Mouse (Mus musculus) embryonic facial prominence, embryonic 12.5 days (tissue): ENCODE measurements at regions not wholly inside any gene's neighbourhood (a gene's known extent, or its start where the extent isn't known, plus 50 kb on each side); places are given as distances from the start of the nearest gene placed in this dataset.
A peak's percentile ranks its signal among the peaks of the same experiment; 100 is the strongest.

Experiments
- ATAC-seq: fragments of 200-750 bp; cut with Nextera tagmentation; 2 replicates; pipeline ENCODE4 v1.8.0; 2017; ENCODE audit not compliant: insufficient number of reproducible peaks, insufficient read depth, low FRiP score, low TSS enrichment
- H3K27ac ChIP-seq: fragments of 300-500 bp; sonication (generic); 2 replicates; pipeline ENCODE4 v1.5.1; 2016; ENCODE audit warnings: mild to moderate bottlenecking
- H3K27me3 ChIP-seq: fragments of 300-500 bp; sonication (generic); 2 replicates; pipeline ENCODE4 v1.6.1; 2016; ENCODE audit warnings: mild to moderate bottlenecking, moderate library complexity
- H3K36me3 ChIP-seq: fragments of 300-500 bp; sonication (generic); 2 replicates; pipeline ENCODE4 v1.6.1; 2016; ENCODE audit warnings: mild to moderate bottlenecking
- H3K4me1 ChIP-seq: fragments of 300-500 bp; sonication (generic); 2 replicates; pipeline ENCODE4 v1.6.1; 2016
- H3K4me2 ChIP-seq: fragments of 300-500 bp; sonication (generic); replicated peaks from 2 replicates; pipeline ENCODE4 v1.6.1; 2016; ENCODE audit warnings: mild to moderate bottlenecking, moderate library complexity
- H3K4me3 ChIP-seq: fragments of 300-500 bp; sonication (generic); 2 replicates; pipeline ENCODE4 v1.5.1; 2016; ENCODE audit warnings: mild to moderate bottlenecking
- H3K9ac ChIP-seq: fragments of 300-500 bp; sonication (generic); 2 replicates; pipeline ENCODE4 v1.6.1; 2016; ENCODE audit warnings: mild to moderate bottlenecking, moderate library complexity
- H3K9me3 ChIP-seq: fragments of 300-500 bp; sonication (generic); 2 replicates; pipeline ENCODE4 v1.6.1; 2016; ENCODE audit warnings: mild to moderate bottlenecking, moderate library complexity
- WGBS: fragments of 180-500 bp; shearing (Covaris S2); methylation state at CpG from one replicate; pipeline ENCODE4 v1.1.7; 2016; 5-methylcytosine and 5-hydroxymethylcytosine counted together

DNA sequence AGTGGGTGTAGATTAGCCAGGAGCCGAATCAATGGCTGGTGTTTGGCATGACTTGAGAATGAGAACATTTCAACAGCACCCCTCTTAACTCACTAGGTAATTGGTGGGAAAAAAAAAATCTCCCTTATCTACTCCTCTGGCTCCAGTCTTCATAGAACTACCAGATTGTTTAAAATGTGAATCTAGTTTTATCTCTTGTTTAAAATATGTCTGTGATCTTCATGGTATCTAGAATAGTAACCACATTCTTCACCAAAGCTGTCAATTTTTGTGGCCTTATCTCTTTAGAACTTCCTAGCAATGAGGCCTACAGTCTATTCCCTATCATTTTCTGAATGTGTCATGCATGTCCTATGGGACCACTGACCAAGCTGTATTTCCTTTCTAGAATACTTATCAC, 134.4 kb upstream of the Atp2b1 start:
- WGBS, result 89% methylated on average over 1 of the region's 1 CpGs
- no peak overlapping the region for H3K27ac ChIP-seq
- no peak overlapping the region for H3K9ac ChIP-seq
- H3K36me3 ChIP-seq, result no peaks in the 10 kb centered on the region
- no peaks in the 10 kb centered on the region for H3K27me3 ChIP-seq
- no peak for ATAC-seq
- no peak overlapping the region for H3K4me3 ChIP-seq
- no peak overlapping the region for H3K4me2 ChIP-seq
- H3K9me3 ChIP-seq, result no peaks in the 10 kb centered on the region
- H3K4me1 ChIP-seq, result no peaks in the 10 kb centered on the region

DNA sequence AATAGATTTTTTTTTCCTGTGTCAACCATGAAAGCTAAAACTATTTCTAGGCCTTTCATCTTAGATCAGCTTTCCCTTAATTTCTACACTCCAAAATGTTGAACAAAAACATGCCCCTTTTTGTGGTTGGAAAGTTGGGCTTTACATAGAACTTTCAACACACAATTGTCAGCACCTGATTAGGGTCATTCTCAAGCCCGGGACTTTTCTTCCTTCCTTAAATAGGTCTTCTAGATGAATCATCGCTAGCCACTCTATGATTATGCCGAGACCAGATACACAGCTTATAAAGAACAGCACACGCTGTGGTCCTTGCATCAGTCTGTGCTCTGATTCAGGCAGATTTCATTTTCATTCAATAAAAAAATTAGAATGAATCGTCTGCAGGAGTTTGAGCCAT, 133.3 kb upstream of the Atp2b1 start:
- H3K27ac ChIP-seq, result no peak overlapping the region
- no peak overlapping the region for H3K4me3 ChIP-seq
- no peak overlapping the region for H3K4me2 ChIP-seq
- no peaks in the 10 kb centered on the region for H3K27me3 ChIP-seq
- H3K9me3 ChIP-seq, result no peaks in the 10 kb centered on the region
- H3K9ac ChIP-seq, result no peak overlapping the region
- no peaks in the 10 kb centered on the region for H3K4me1 ChIP-seq
- no peaks in the 10 kb centered on the region for H3K36me3 ChIP-seq
- ATAC-seq, result no peak
- WGBS, result 67% methylated on average over 5 of the region's 5 CpGs

DNA sequence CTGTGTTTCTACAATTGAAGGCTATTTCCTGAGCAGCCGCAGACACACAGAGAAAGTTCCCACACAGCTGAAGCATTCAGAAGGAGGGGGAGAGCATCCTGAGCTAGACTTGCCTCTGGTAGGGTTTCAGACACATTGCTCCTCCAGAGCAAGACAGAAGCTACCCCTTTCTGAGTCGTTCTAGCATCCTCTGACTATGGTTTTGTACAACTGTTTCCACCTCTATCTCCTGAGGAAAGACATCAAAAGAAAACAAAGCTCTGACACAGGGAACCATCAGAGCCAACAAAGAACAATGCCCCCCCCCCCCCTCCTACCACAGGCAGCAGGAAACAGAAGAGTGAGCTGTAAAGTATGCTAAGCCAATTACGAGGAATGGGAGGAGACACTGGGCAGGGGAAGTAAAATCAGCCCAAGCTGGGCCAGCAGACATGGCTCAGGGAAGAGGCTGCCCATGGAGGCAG, 132.3 kb upstream of the Atp2b1 start:
- WGBS, result 13% methylated on average over 3 of the region's 3 CpGs
- H3K27me3 ChIP-seq, result no peaks in the 10 kb centered on the region
- H3K9me3 ChIP-seq, result no peaks in the 10 kb centered on the region
- no peaks in the 10 kb centered on the region for H3K4me1 ChIP-seq
- H3K9ac ChIP-seq, result no peak overlapping the region
- H3K4me2 ChIP-seq, result no peak overlapping the region
- no peak overlapping the region for H3K4me3 ChIP-seq
- H3K36me3 ChIP-seq, result no peaks in the 10 kb centered on the region
- H3K27ac ChIP-seq, result no peak overlapping the region
- ATAC-seq, result 0 out of 2 replicates have a peak, but pooled peaks have one; percentile 6

DNA sequence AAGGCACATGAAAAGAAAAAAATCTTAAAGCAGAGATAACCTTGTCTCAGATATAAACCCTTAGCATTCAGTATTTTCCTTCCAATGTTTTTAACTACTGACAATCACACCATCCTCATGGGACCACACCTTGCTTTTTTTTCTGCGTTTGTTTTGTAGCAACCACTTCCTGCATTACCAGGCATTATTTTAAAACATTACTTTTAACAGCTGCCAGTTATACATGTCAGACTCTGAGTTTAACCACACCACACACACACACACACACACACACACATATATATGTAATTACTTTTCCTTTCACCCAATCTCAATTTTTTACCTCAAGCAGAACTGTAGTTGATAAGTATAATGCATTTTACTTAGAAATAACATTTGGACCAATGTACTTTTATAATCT, 128.8 kb upstream of the Atp2b1 start:
- H3K4me1 ChIP-seq, result no peaks in the 10 kb centered on the region
- no peak for ATAC-seq
- no peak overlapping the region for H3K4me2 ChIP-seq
- no peaks in the 10 kb centered on the region for H3K27me3 ChIP-seq
- H3K9ac ChIP-seq, result no peak overlapping the region
- no peaks in the 10 kb centered on the region for H3K36me3 ChIP-seq
- H3K4me3 ChIP-seq, result no peak overlapping the region
- H3K27ac ChIP-seq, result no peak overlapping the region
- H3K9me3 ChIP-seq, result no peaks in the 10 kb centered on the region
- WGBS, result 52% methylated on average over 1 of the region's 1 CpGs

DNA sequence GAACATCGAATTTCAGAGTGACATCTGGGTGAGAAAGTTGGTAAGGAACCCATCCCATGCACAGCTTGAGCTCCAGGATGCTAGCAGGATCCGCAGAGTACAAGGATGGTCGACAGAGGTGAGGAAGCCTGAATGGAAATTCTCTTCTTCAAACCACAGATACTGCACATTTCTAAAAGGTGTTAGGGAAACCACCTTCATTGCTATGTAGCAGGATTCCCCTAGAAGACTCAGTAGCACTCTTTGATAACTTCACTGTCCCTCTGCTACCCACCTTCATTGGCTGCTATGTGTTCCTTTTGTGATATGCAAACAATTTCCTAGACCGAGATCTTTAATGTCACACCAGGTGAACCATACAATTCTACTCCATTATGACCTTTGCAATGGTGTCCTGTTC, 128.1 kb upstream of the Atp2b1 start:
- no peaks in the 10 kb centered on the region for H3K9me3 ChIP-seq
- H3K27me3 ChIP-seq, result no peaks in the 10 kb centered on the region
- H3K4me3 ChIP-seq, result no peak overlapping the region
- no peak overlapping the region for H3K9ac ChIP-seq
- no peaks in the 10 kb centered on the region for H3K4me1 ChIP-seq
- no peaks in the 10 kb centered on the region for H3K36me3 ChIP-seq
- H3K4me2 ChIP-seq, result no peak overlapping the region
- 73% methylated on average over 4 of the region's 4 CpGs for WGBS
- ATAC-seq, result no peak
- H3K27ac ChIP-seq, result no peak overlapping the region

DNA sequence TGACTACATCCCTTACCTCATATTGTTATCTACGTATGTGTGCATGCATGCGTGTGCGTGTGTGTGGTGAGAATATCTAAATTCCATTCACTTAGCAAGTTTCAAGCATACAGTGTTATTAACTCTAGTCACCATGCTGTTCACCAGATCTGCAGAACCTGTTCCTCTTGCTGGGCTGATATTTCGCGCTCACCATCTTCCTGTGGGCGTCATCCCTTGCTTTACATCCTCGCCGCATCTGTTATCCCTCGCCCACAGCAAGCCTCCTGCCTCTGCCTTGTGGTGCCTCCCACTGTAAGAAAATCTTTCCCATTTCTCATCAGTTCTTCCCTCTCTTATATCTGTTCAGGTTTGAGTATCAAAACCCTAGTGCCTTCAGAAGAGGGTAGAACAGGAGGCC, 124.4 kb upstream of the Atp2b1 start:
- H3K27ac ChIP-seq, result no peak overlapping the region

DNA sequence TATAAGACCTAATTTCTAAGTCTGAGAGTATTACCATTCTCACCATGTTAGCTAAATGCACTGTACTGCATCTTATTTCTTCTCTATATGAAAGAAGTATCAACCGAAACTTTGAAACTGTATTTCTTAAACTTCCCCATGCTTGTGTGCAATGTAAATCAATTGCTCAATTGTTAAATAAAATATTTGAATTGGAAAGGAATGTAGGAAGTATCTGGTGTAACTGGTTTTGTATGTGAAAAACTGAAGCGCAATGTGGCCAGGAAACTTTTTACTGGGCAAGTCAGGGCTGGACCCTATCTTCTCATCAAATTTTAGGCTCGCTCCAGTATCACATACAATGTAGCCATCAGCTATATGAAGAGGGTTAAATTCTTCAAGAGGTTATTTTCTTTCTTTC, 123.8 kb upstream of the Atp2b1 start:
- Histone ChIP-seq H3K4me3 (no peak overlapping the region), H3K27ac (no peak overlapping the region), H3K36me3 (no peaks in the 10 kb centered on the region), H3K4me1 (no peaks in the 10 kb centered on the region), H3K9ac (no peak overlapping the region), H3K27me3 (no peaks in the 10 kb centered on the region), H3K9me3 (no peaks in the 10 kb centered on the region), H3K4me2 (no peak overlapping the region)
- no peak for ATAC-seq
- 85% methylated on average over 3 of the region's 3 CpGs for WGBS

More for the DNA sequence above, 124.4 kb upstream of the Atp2b1 start:
- Histone ChIP-seq H3K36me3 (no peaks in the 10 kb centered on the region), H3K4me3 (no peak overlapping the region), H3K27me3 (no peaks in the 10 kb centered on the region), H3K4me1 (no peaks in the 10 kb centered on the region), H3K9me3 (no peaks in the 10 kb centered on the region), H3K4me2 (no peak overlapping the region), H3K9ac (no peak overlapping the region)
- no peak for ATAC-seq
- WGBS, result 93% methylated on average over 9 of the region's 9 CpGs

DNA sequence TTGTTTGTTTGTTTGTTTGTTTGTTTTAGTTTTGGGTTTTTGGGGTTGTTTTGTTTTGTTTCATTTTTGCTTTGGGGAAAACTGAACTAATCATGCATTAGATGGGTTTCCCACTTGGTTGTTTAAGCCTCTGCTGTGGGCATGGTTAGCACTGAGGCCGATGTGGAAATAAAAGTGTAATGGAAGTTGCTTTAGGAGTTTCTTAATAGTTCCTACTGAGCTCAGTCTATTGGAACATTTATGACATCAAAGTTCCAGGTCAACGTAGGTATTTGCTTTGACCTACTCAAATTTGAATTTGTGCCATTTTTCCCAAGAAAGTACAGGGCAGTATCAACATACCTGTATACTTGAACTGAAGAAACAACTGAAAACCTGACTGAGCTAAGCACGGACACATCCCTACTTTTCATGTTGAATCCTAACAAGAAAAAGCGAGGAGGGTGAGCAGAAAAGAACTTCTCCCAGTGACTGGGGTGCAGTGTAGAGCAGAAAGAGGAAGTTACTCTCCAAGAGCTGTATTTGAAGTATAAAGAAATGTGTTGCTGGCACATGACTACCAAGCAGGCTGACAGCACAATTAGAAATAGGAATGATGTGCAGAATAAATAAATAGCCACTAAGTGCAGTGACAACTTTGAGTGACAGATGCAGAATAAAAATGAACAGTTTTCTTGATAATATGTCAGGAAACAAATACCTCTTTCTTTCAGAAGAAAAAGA, 122.0 kb upstream of the Atp2b1 start:
- Histone ChIP-seq H3K27me3 (no peaks in the 10 kb centered on the region), H3K9ac (no peak overlapping the region), H3K4me2 (no peak overlapping the region), H3K4me1 (no peaks in the 10 kb centered on the region), H3K36me3 (no peaks in the 10 kb centered on the region), H3K9me3 (no peaks in the 10 kb centered on the region), H3K27ac (no peak overlapping the region), H3K4me3 (no peak overlapping the region)
- WGBS, result 86% methylated on average over 4 of the region's 4 CpGs
- ATAC-seq, result no peak

DNA sequence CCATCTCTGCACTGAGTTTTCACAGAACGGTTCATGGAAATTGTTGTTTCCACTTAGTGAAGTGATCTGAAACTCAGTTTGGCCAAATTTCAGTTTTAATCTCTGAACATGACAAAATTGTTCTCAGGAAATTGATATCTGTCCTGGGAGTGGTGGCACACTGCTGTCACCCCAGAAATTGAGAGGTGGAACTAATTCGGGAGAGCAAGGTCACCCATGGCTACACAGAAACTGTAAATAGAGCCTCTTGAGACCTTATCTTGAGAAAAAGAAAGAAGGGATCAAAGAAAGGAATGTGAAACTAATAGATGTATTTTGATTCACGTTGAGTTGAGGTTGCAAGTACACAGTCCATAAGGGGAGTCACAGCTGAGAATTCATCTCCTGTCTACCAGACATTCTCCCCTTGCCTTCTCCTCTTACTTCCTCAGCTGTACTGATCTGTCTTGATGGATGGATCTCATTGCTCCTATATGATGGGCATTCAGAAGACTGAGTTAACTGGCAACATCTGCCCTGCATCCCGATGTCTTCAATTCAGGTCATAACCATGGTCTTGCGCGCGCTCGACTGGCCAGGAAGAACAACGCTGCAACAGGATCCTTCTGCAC, 120.2 kb upstream of the Atp2b1 start:
- Histone ChIP-seq H3K36me3 (no peaks in the 10 kb centered on the region), H3K27ac (no peak overlapping the region), H3K4me3 (no peak overlapping the region), H3K27me3 (no peaks in the 10 kb centered on the region), H3K4me1 (no peaks in the 10 kb centered on the region), H3K9me3 (no peaks in the 10 kb centered on the region), H3K9ac (no peak overlapping the region), H3K4me2 (no peak overlapping the region)
- 70% methylated on average over 9 of the region's 9 CpGs for WGBS
- ATAC-seq, result no peak

DNA sequence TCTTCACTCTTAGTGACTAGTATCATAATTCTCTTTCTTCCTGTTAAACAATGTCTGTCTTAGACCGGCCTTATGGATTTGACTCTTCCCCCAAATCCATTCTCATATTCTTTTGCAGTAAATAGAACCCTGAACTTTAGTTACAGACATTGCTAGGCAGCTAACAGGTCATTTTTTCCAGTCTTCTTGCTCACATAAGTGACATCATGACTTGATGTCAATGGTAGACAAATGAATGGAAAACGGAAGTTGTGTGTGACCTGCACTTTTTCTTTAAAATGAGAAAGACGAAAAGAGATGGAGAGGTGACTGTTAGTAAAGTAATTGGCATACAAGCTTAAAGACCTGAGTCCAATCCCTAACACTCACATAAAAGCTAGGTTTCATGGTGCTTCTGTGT, 118.2 kb upstream of the Atp2b1 start:
- Histone ChIP-seq H3K27ac (no peak overlapping the region), H3K36me3 (no peaks in the 10 kb centered on the region), H3K9me3 (no peaks in the 10 kb centered on the region), H3K9ac (no peak overlapping the region), H3K4me1 (no peaks in the 10 kb centered on the region), H3K27me3 (no peaks in the 10 kb centered on the region), H3K4me3 (no peak overlapping the region), H3K4me2 (no peak overlapping the region)
- WGBS, result 88% methylated on average over 3 of the region's 3 CpGs
- no peak for ATAC-seq

DNA sequence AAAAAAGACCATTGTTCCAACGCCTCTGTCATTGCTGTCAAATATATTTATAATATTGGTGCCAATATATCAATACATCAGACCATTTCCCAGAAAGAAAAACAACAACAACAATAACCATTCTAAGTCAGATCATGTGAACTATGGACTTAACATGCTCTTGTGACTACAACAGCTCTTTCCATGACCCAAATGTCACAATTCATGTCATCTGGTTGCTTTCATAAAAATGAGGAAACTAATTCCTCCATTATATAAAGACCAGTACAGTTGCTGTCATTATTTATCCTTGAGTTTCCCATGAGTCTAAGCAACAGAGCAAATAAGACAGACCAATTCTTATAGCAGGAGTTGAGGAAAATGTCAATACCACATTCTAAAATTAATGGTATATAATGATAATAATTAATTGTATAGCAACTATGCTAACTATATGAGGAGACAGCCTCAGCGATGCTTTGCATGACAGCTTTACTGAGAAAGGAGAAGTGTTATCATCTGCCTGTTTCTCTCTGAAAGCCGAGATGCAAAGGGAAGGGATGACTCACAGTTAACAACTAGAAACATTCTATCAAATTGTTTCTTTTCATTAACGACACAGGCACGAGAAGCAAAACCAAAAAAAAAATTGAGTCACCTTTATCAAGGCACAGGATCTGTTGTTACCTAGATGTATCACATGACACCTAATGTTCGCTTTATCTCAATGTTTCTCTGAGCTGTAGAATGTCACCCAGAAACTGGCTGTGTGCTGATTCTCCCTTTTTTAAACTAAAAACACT, 115.4 kb upstream of the Atp2b1 start:
- no peak overlapping the region for H3K27ac ChIP-seq
- WGBS, result 77% methylated on average over 6 of the region's 6 CpGs
- H3K36me3 ChIP-seq, result no peaks in the 10 kb centered on the region
- H3K27me3 ChIP-seq, result no peaks in the 10 kb centered on the region
- H3K9ac ChIP-seq, result no peak overlapping the region
- H3K9me3 ChIP-seq, result no peaks in the 10 kb centered on the region
- H3K4me2 ChIP-seq, result no peak overlapping the region
- ATAC-seq, result no peak
- no peaks in the 10 kb centered on the region for H3K4me1 ChIP-seq
- no peak overlapping the region for H3K4me3 ChIP-seq

DNA sequence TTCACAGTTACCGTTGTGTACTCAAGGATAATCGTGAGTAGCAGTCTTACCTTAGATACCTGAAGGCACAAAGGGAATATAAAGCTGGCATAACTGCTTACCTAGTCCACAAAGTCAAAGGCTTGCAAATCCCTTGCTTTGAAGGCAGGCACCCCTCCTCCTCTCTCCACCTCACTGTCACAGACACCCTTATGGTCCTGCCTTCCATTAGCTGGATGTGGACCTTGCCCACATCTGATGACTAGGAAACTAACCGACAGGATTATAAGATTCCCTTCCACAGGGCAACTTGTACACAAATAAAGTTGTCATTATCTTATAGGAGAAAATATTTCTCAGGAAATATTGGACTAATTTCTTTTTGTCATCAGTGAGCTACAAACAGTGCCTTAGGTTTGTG, 114.4 kb upstream of the Atp2b1 start:
- H3K4me3 ChIP-seq, result no peak overlapping the region
- no peaks in the 10 kb centered on the region for H3K36me3 ChIP-seq
- H3K9me3 ChIP-seq, result no peaks in the 10 kb centered on the region
- no peak overlapping the region for H3K27ac ChIP-seq
- WGBS, result 84% methylated on average over 3 of the region's 3 CpGs
- no peaks in the 10 kb centered on the region for H3K27me3 ChIP-seq
- no peaks in the 10 kb centered on the region for H3K4me1 ChIP-seq
- no peak for ATAC-seq
- H3K4me2 ChIP-seq, result no peak overlapping the region
- H3K9ac ChIP-seq, result no peak overlapping the region
